Mouse (Mus musculus): Measurements from ENCODE around the gene Parp6.
A peak's percentile ranks its signal among the peaks of the same experiment; 100 is the strongest.

The Parp6 gene

GRCm38 (mm10) chr9:59616622-59617306 is at the start of gene Parp6:
Parp6 (plus strand) TSS chr9:59617284.
- peak; percentile 100 for DNase-seq

GRCm38 (mm10) chr9:59571852-59572251 is 45.2 kb upstream of the Parp6 start:
- no peak for DNase-seq

GRCm38 (mm10) chr9:59577401-59577800 is 39.7 kb upstream of the Parp6 start:
- DNase-seq: no peak

- peak; percentile 93 for DNase-seq
Observed at GRCm38 (mm10) chr9:59577844-59578504, 39.1 kb upstream of the Parp6 start, which contains the start of gene Celf6. Celf6 (plus strand) TSS chr9:59577917.

- no peak for DNase-seq
Observed at GRCm38 (mm10) chr9:59578505-59578867, 38.6 kb upstream of the Parp6 start.

GRCm38 (mm10) chr9:59584871-59585308 is 32.2 kb upstream of the Parp6 start:
- DNase-seq: peak; percentile 79

GRCm38 (mm10) chr9:59588252-59588651 is 28.8 kb upstream of the Parp6 start:
- DNase-seq: no peak

- DNase-seq: no peak
Observed at GRCm38 (mm10) chr9:59588710-59589671, 28.1 kb upstream of the Parp6 start.

GRCm38 (mm10) chr9:59589703-59590439 is 27.2 kb upstream of the Parp6 start:
- no peak for DNase-seq

- no peak for DNase-seq
Observed at GRCm38 (mm10) chr9:59601661-59602060, 15.4 kb upstream of the Parp6 start.

- DNase-seq: no peak
Observed at GRCm38 (mm10) chr9:59605967-59606366, 11.1 kb upstream of the Parp6 start.

- DNase-seq: no peak
Observed at GRCm38 (mm10) chr9:59610950-59611349, 6.1 kb upstream of the Parp6 start.

- no peak for DNase-seq
Observed at GRCm38 (mm10) chr9:59615797-59616196, 1.3 kb upstream of the Parp6 start.

- DNase-seq: peak; percentile 51
Observed at GRCm38 (mm10) chr9:59617307-59617973, 356 bp downstream of the Parp6 start.

GRCm38 (mm10) chr9:59638372-59638771 is 21.3 kb downstream of the Parp6 start:
- DNase-seq: no peak

- no peak for DNase-seq
Observed at GRCm38 (mm10) chr9:59639936-59640335, 22.9 kb downstream of the Parp6 start.

- DNase-seq: no peak
Observed at GRCm38 (mm10) chr9:59641320-59641719, 24.2 kb downstream of the Parp6 start.

GRCm38 (mm10) chr9:59649911-59650310 is 32.8 kb downstream of the Parp6 start:
- no peak for DNase-seq

GRCm38 (mm10) chr9:59653371-59653770 is 36.3 kb downstream of the Parp6 start:
- no peak for DNase-seq

GRCm38 (mm10) chr9:59654450-59654983 is 37.4 kb downstream of the Parp6 start:
- DNase-seq: no peak

GRCm38 (mm10) chr9:59655958-59656634 is 39.0 kb downstream of the Parp6 start, which contains the start of gene Pkm:
Pkm (plus strand) TSS chr9:59656368.
- DNase-seq: peak; percentile 98
